Mouse (Mus musculus) hindbrain, embryonic 10.5 days (tissue): ENCODE measurements around the gene Itpripl2. TPM values are rescaled to one million over a fixed set of nuclear protein-coding genes. Genes with fewer than 3 reads are reported as not detected.

ENCODE experiments used
- DNase-seq: peaks from one replicate; pipeline ENCODE4 v3.0.0-alpha.2; 2017; ENCODE audit warnings: low spot score
- H3K27ac ChIP-seq: fragments of 300-500 bp; sonication (generic); 2 replicates; pipeline ENCODE4 v1.5.1; 2016; ENCODE audit warnings: mild to moderate bottlenecking, moderate library complexity
- H3K27me3 ChIP-seq: fragments of 300-500 bp; sonication (generic); 2 replicates; pipeline ENCODE4 v1.6.1; 2016; ENCODE audit warnings: mild to moderate bottlenecking; ENCODE audit not compliant: poor library complexity, insufficient read depth, severe bottlenecking
- H3K36me3 ChIP-seq: fragments of 300-500 bp; sonication (generic); 2 replicates; pipeline ENCODE4 v1.6.1; 2016; ENCODE audit warnings: mild to moderate bottlenecking, moderate library complexity
- H3K4me1 ChIP-seq: fragments of 300-500 bp; sonication (generic); replicated peaks from 2 replicates; pipeline ENCODE4 v1.6.1; 2016; ENCODE audit warnings: mild to moderate bottlenecking
- H3K4me3 ChIP-seq: fragments of 300-500 bp; sonication (generic); 2 replicates; pipeline ENCODE4 v1.5.1; 2016; ENCODE audit warnings: mild to moderate bottlenecking, moderate library complexity
- H3K9me3 ChIP-seq: fragments of 300-500 bp; sonication (generic); 2 replicates; pipeline ENCODE4 v1.6.1; 2016; ENCODE audit warnings: mild to moderate bottlenecking, moderate library complexity
- WGBS: fragments of 180-500 bp; shearing (Covaris S2); methylation state at CpG from one replicate; pipeline ENCODE4 v1.1.7; 2016; 5-methylcytosine and 5-hydroxymethylcytosine counted together
- polyA plus RNA-seq: library from polyadenylated mRNA; unstranded; fragments of >200 nt; fragmentation: Nextera tagmentation; extraction: Ambion mirVana; gene quantifications from 2 replicates; pipeline ENCODE4 v1.2.1, GENCODE M21; 2016

Itpripl2 gene
- polyA plus RNA-seq, 1 experiment from 2014 or later = 1.1 TPM

- no peaks in the 10 kb centered on the region for H3K36me3 ChIP-seq
- H3K27me3 ChIP-seq = no peaks in the 10 kb centered on the region
- no peaks in the 10 kb centered on the region for H3K4me1 ChIP-seq
- no peaks in the 10 kb centered on the region for H3K9me3 ChIP-seq
- no peak overlapping the region for H3K27ac ChIP-seq
- no peak overlapping the region for H3K4me3 ChIP-seq
- 74% methylated on average over 7 of the region's 7 CpGs for WGBS
- DNase-seq = no peak
Measured at GRCm38 (mm10) chr7:118499784-118500435, 8.1 kb upstream of the Itpripl2 start.

GRCm38 (mm10) chr7:118498984-118499783 lies 7.4 kb upstream of the Itpripl2 start:
- no peaks in the 10 kb centered on the region; the same call in 1 of the 2 replicates for H3K27me3 ChIP-seq
- DNase-seq = no peak
- H3K9me3 ChIP-seq = no peaks in the 10 kb centered on the region
- no peak overlapping the region for H3K4me3 ChIP-seq
- H3K36me3 ChIP-seq = no peaks in the 10 kb centered on the region
- H3K27ac ChIP-seq = no peak overlapping the region
- WGBS = 87% methylated on average over 12 of the region's 12 CpGs
- H3K4me1 ChIP-seq = no peaks in the 10 kb centered on the region

GRCm38 (mm10) chr7:118494892-118495579 lies 3.3 kb upstream of the Itpripl2 start:
- no peaks in the 10 kb centered on the region for H3K9me3 ChIP-seq
- H3K4me1 ChIP-seq = peaks cover 23% of the 10 kb centered on the region
- H3K27ac ChIP-seq = no peak overlapping the region
- no peaks in the 10 kb centered on the region for H3K36me3 ChIP-seq
- no peak for DNase-seq
- WGBS = 78% methylated on average over 4 of the region's 4 CpGs
- H3K27me3 ChIP-seq = peaks cover 40% of the 10 kb centered on the region
- no peak overlapping the region for H3K4me3 ChIP-seq

GRCm38 (mm10) chr7:118493892-118494291 lies 2.1 kb upstream of the Itpripl2 start:
- WGBS = 89% methylated on average over 9 of the region's 9 CpGs
- H3K27ac ChIP-seq = no peak overlapping the region
- no peaks in the 10 kb centered on the region for H3K9me3 ChIP-seq
- H3K36me3 ChIP-seq = no peaks in the 10 kb centered on the region
- peaks cover 29% of the 10 kb centered on the region for H3K4me1 ChIP-seq
- DNase-seq = no peak
- no peak overlapping the region for H3K4me3 ChIP-seq
- peaks cover 51% of the 10 kb centered on the region for H3K27me3 ChIP-seq

GRCm38 (mm10) chr7:118490666-118491430 lies 927 bp downstream of the Itpripl2 start:
- Histone ChIP-seq H3K27me3 (peaks cover 66% of the 10 kb centered on the region), H3K27ac (peak overlapping the region; percentile 91), H3K36me3 (no peaks in the 10 kb centered on the region), H3K4me3 (peak overlapping the region; percentile 67), H3K4me1 (peaks cover 34% of the 10 kb centered on the region), H3K9me3 (no peaks in the 10 kb centered on the region)
- WGBS = 3% methylated on average over 67 of the region's 67 CpGs
- no peak for DNase-seq

- WGBS = 13% methylated on average over 57 of the region's 57 CpGs
- DNase-seq = peak; percentile 8
- Histone ChIP-seq H3K4me3 (peak overlapping the region; percentile 67), H3K9me3 (no peaks in the 10 kb centered on the region), H3K27me3 (peaks cover 66% of the 10 kb centered on the region), H3K36me3 (no peaks in the 10 kb centered on the region), H3K27ac (no peak overlapping the region; the same call in 1 of the 2 replicates), H3K4me1 (peaks cover 34% of the 10 kb centered on the region)
Measured at GRCm38 (mm10) chr7:118489706-118490665, 1.8 kb downstream of the Itpripl2 start.

GRCm38 (mm10) chr7:118488060-118488664 lies 3.6 kb downstream of the Itpripl2 start:
- 32% methylated on average over 8 of the region's 8 CpGs for WGBS
- peaks cover 34% of the 10 kb centered on the region for H3K4me1 ChIP-seq
- H3K27ac ChIP-seq = no peak overlapping the region
- no peaks in the 10 kb centered on the region for H3K9me3 ChIP-seq
- no peak for DNase-seq
- no peaks in the 10 kb centered on the region for H3K36me3 ChIP-seq
- H3K4me3 ChIP-seq = no peak overlapping the region; the same call in 1 of the 2 replicates
- H3K27me3 ChIP-seq = peaks cover 57% of the 10 kb centered on the region

- WGBS = 58% methylated on average over 5 of the region's 5 CpGs
- Histone ChIP-seq H3K27ac (no peak overlapping the region), H3K27me3 (peaks cover 44% of the 10 kb centered on the region), H3K4me3 (no peak overlapping the region), H3K36me3 (no peaks in the 10 kb centered on the region), H3K9me3 (no peaks in the 10 kb centered on the region), H3K4me1 (peaks cover 30% of the 10 kb centered on the region)
- DNase-seq = no peak
Measured at GRCm38 (mm10) chr7:118486917-118487316, 4.9 kb downstream of the Itpripl2 start.

GRCm38 (mm10) chr7:118483996-118484395 lies 7.8 kb downstream of the Itpripl2 start:
- Histone ChIP-seq H3K4me3 (no peak overlapping the region), H3K27ac (no peak overlapping the region), H3K4me1 (peaks cover 5% of the 10 kb centered on the region; the same call in 1 of the 2 replicates), H3K9me3 (no peaks in the 10 kb centered on the region), H3K36me3 (no peaks in the 10 kb centered on the region), H3K27me3 (peaks cover 16% of the 10 kb centered on the region)
- WGBS = 67% methylated on average over 1 of the region's 1 CpGs
- DNase-seq = no peak

- Histone ChIP-seq H3K9me3 (no peaks in the 10 kb centered on the region), H3K27ac (no peak overlapping the region), H3K4me3 (no peak overlapping the region), H3K4me1 (0 out of 2 replicates have a peak, but pooled peaks cover 3% of the 10 kb centered on the region), H3K27me3 (no peaks in the 10 kb centered on the region), H3K36me3 (no peaks in the 10 kb centered on the region)
- 86% methylated on average over 2 of the region's 2 CpGs for WGBS
- no peak for DNase-seq
Measured at GRCm38 (mm10) chr7:118482001-118482400, 9.8 kb downstream of the Itpripl2 start.

- 88% methylated on average over 10 of the region's 10 CpGs for WGBS
- no peaks in the 10 kb centered on the region for H3K36me3 ChIP-seq
- no peak overlapping the region for H3K4me3 ChIP-seq
- no peaks in the 10 kb centered on the region for H3K27me3 ChIP-seq
- 0 out of 2 replicates have a peak, but pooled peaks cover 5% of the 10 kb centered on the region for H3K4me1 ChIP-seq
- no peak for DNase-seq
- no peak overlapping the region for H3K27ac ChIP-seq
- no peaks in the 10 kb centered on the region for H3K9me3 ChIP-seq
Measured at GRCm38 (mm10) chr7:118481047-118481810, 10.5 kb downstream of the Itpripl2 start.
